Mouse (Mus musculus) E14TG2a.4 (cell line): ENCODE measurements around the gene Slc12a7.
A peak's percentile ranks its signal among the peaks of the same experiment; 100 is the strongest.

ENCODE experiments used
- H3K27me3 ChIP-seq: 2 replicates; pipeline ENCODE4 v1.6.1; 2014; ENCODE audit warnings: low read length, control low read depth; ENCODE audit not compliant: insufficient read depth
- H3K36me3 ChIP-seq: 2 replicates; pipeline ENCODE4 v1.6.1; 2014; ENCODE audit warnings: low read length, control low read depth; ENCODE audit not compliant: insufficient read depth
- H3K4me1 ChIP-seq: replicated peaks from 2 replicates; pipeline ENCODE4 v1.6.1; 2014; ENCODE audit warnings: low read depth, low read length, control low read depth
- H3K4me3 ChIP-seq: replicated peaks from 2 replicates; pipeline ENCODE4 v1.5.1; 2014; ENCODE audit warnings: mild to moderate bottlenecking, low read length
- H3K9me3 ChIP-seq: 2 replicates; pipeline ENCODE4 v1.6.1; 2014; ENCODE audit warnings: low read length, control low read depth
- CTCF ChIP-seq: conservative IDR thresholded peaks from 2 replicates; pipeline ENCODE4 v1.5.1; 2014; ENCODE audit warnings: low read length
- NANOG ChIP-seq: IDR thresholded peaks from 2 replicates; pipeline ENCODE4 v1.6.1; 2014; ENCODE audit warnings: borderline replicate concordance, low read length, mixed read lengths
- POU5F1 ChIP-seq: IDR thresholded peaks from 2 replicates; pipeline ENCODE4 v1.6.1; 2014; ENCODE audit warnings: low read length, borderline replicate concordance

Slc12a7 gene

DNA sequence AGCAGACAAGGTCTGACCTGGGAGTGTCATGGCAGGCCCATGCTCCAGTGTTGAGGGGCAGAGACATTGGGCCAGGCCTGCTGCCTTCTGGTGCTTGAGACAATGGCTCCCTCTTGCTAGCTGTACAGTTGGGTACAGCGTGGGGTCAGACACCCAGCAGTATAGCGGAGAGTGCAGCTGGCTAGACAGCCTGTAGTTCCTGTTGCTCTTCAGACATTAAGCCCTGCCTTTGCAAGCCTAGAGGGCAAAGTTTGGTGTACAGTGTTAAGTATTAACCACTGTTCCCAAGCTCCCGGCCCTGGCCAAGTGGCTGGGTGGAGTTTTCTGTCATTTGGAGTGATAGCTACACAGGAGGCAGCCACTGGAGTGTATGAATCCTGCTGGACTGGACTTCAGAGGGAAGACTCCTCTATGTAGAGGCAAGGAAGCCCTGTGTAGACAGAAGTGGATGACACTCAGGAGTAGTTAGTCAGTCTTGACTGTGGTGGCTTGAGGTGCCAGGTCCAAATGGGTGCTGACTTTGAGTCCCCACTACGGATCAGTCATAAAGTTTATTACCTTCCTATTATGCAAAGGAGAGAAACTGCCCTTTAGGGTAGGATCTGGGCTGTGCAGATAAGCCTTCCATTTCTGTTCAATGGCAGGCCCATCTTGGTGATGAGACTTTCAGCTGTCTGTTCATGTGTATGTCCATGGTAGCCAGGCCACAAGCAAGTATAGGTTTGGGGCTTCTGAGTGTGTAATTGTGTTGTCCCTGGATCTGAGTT lies 37.2 kb downstream of the Slc12a7 start:
- no peak for TF ChIP-seq POU5F1
- TF ChIP-seq NANOG = no peak
- no peak for TF ChIP-seq CTCF
- H3K9me3 ChIP-seq = no peaks in the 10 kb centered on the region
- no peaks in the 10 kb centered on the region for H3K27me3 ChIP-seq
- peak overlapping the region; percentile 46; the same call in 1 of the 2 replicates for H3K4me3 ChIP-seq
- H3K4me1 ChIP-seq = peaks cover 100% of the 10 kb centered on the region
- peaks cover 97% of the 10 kb centered on the region for H3K36me3 ChIP-seq

DNA sequence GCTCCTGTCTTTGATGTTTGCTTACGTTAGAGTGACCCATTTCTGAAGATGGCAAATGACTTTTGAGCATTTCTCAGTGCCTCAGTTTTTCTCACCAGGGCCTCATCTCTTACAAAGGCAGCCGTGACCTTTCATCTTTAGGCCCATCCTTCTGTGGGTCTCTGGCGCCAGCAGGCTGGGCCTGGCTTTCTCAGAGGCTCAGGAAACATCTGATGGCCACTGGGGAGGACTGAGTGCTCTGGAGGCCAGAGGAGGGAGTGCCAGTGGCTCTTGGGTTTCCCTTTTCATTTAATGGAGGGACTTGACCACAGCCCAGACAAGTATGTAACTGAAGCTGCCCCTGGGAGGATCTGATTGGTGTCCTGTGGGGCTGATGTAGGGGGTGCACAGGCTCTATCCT lies 38.2 kb downstream of the Slc12a7 start:
- peaks cover 98% of the 10 kb centered on the region for H3K36me3 ChIP-seq
- H3K4me1 ChIP-seq = peaks cover 100% of the 10 kb centered on the region
- no peaks in the 10 kb centered on the region for H3K27me3 ChIP-seq
- 0 out of 2 replicates have a peak overlapping the region, but pooled peaks have one; percentile 1 for H3K4me3 ChIP-seq
- TF ChIP-seq NANOG (no peak), CTCF (no peak), POU5F1 (no peak)
- H3K9me3 ChIP-seq = no peaks in the 10 kb centered on the region

DNA sequence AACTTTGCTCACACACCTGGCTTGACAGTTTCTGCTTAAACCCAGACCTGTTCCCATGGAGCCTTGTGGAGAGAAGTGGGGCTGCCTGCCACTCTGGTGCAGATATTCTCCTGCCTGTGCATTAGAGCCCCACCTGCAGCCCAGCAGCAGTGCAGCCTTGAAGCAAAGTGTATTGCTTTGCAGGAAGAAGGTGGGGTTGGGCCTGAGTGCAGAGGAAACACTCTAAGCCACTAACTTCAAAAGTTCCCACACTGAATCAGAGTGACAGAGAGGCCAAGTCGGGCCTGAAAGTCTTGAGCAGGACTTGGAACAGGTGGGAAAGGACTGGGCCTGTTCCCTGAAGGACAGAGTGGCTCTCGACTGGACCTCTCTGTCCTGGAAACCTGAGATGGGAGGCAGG lies 39.8 kb downstream of the Slc12a7 start:
- Histone ChIP-seq H3K27me3 (no peaks in the 10 kb centered on the region), H3K4me1 (peaks cover 97% of the 10 kb centered on the region), H3K9me3 (no peaks in the 10 kb centered on the region), H3K4me3 (no peak overlapping the region), H3K36me3 (peaks cover 94% of the 10 kb centered on the region)
- TF ChIP-seq NANOG = no peak
- TF ChIP-seq POU5F1 = no peak
- TF ChIP-seq CTCF = no peak

DNA sequence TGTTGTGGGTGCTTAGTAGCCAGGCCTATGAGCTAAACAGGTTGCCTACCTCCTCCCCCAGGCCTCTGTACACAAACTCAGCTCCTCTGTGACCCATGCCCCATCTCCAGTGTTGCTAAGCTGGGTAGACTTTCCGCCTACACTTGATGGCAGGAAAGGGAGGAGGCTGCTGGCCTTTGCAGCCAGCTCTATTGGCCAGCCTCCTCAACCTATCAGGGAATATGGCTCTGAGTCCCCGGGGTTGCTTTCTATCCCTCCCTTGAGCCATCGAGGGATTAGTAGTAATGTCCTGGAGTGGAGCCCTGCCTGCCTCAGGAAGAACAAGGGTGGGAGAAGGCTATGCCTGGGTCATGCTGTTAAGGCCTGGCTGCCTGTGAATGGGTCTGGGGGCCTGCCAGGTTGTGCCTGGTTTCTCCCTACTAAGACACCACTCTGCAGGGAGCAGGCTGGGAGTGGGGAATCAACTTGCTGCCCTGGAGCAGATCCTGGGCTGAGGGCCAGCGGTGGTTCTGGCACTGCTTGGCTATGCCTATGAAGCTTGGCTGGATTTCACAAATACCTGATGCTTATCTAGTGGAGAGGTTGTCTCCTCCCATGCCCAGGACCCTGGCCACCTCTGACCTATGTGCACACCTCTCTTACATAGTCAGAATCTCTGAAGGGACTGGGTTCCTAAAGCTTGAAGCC lies 40.8 kb downstream of the Slc12a7 start:
- H3K4me3 ChIP-seq = no peak overlapping the region; the same call in 1 of the 2 replicates
- H3K4me1 ChIP-seq = peaks cover 95% of the 10 kb centered on the region

DNA sequence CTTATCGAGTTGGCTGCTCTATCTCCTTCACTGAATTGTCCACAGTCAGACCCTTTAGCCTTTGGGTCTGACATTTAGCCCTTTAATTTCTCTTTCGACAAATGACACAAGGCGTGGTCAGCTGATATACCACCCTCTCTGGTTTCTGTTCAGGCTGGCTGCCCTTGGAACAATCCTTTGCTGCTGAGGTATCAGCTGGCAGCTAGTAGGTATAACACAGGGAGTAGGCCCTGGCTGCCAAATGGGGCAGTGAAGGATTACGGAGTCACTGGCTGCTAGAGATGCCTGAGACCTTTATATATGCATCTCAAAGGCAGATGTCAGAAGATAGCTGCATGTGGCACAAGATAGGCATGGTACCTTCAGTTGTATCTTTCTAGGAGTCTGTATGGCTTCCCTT lies 42.9 kb downstream of the Slc12a7 start:
- no peaks in the 10 kb centered on the region for H3K27me3 ChIP-seq
- no peaks in the 10 kb centered on the region for H3K9me3 ChIP-seq
- TF ChIP-seq CTCF = no peak
- TF ChIP-seq POU5F1 = no peak
- no peak for TF ChIP-seq NANOG
- H3K4me1 ChIP-seq = peaks cover 95% of the 10 kb centered on the region
- H3K4me3 ChIP-seq = no peak overlapping the region
- H3K36me3 ChIP-seq = peaks cover 88% of the 10 kb centered on the region

More for the DNA sequence above, 40.8 kb downstream of the Slc12a7 start:
- TF ChIP-seq CTCF (no peak), POU5F1 (no peak), NANOG (no peak)
- Histone ChIP-seq H3K9me3 (no peaks in the 10 kb centered on the region), H3K36me3 (peaks cover 90% of the 10 kb centered on the region), H3K27me3 (no peaks in the 10 kb centered on the region)

DNA sequence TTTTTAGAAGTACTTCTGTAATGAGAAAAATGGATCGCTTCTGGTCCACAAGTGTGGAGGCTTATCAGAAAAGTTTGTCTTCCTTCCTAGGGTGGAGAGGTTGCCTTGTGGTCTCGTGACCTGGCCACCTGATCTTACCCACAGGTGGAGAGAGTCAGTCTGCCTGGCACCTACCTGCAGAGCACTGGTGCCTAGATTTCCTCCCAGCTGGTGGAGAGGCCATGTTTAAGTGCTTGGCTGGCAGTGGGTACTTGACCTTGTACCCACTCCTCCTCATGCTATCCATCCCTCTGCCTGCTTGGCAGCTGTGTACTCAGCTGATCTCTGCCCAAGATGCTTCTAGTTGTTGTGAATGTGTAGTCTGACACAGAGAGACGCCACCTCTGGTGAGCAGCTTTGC lies 44.7 kb downstream of the Slc12a7 start:
- no peaks in the 10 kb centered on the region for H3K27me3 ChIP-seq
- peaks cover 95% of the 10 kb centered on the region for H3K4me1 ChIP-seq
- no peak for TF ChIP-seq CTCF
- no peak for TF ChIP-seq NANOG
- TF ChIP-seq POU5F1 = no peak
- H3K4me3 ChIP-seq = no peak overlapping the region
- H3K36me3 ChIP-seq = peaks cover 79% of the 10 kb centered on the region
- no peaks in the 10 kb centered on the region for H3K9me3 ChIP-seq

DNA sequence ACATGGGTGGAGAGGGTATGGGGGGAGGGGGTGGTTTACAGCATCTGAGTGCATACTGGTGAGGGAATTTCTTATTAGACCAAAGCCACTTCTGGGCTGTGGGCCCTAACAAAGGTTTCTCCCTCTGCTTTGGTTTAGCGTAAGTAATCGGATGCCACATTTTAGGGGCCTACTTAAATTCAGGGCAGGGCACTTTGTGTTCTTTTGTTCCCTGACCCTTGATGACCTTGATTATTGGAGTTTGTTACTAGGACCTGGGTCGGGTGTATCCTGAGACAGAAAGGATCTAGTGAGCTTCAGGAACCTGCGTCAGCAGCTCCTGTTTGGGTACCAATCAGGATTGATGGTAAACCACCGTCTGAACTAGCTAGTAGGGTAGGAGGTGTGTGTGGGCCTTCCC lies 49.6 kb downstream of the Slc12a7 start:
- peak overlapping the region; percentile 33 for H3K4me3 ChIP-seq
- no peaks in the 10 kb centered on the region for H3K27me3 ChIP-seq
- H3K9me3 ChIP-seq = no peaks in the 10 kb centered on the region
- H3K4me1 ChIP-seq = peaks cover 73% of the 10 kb centered on the region
- TF ChIP-seq NANOG = peak; percentile 50; the same call in 1 of the 2 replicates
- no peak for TF ChIP-seq POU5F1
- peaks cover 81% of the 10 kb centered on the region for H3K36me3 ChIP-seq

DNA sequence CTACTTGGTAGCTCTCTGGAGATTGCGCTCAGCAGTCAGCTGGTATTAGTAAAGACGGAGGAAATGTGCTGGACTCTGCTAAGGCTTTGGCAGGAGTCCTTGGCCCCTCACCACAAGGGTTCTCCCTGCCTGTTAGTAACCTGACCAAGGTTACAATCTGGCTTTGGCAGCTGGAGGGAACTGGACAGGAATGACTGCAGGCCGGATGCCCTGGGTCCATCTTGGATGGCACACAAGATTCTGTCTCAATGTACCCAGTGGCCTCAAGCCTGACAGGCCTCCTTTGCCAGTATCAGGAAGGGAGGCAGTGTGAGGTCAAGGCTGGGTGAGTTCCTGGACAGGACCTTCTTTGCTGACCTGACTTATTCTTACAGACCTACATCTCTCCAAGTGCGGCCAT lies 59.3 kb downstream of the Slc12a7 start:
- Histone ChIP-seq H3K4me3 (no peak overlapping the region), H3K27me3 (no peaks in the 10 kb centered on the region), H3K36me3 (peaks cover 98% of the 10 kb centered on the region), H3K4me1 (peaks cover 16% of the 10 kb centered on the region), H3K9me3 (no peaks in the 10 kb centered on the region)
- no peak for TF ChIP-seq CTCF
- no peak for TF ChIP-seq NANOG
- no peak for TF ChIP-seq POU5F1
